ENCODE assay signal across 10 mouse cellular contexts in the genomic region with DNA sequence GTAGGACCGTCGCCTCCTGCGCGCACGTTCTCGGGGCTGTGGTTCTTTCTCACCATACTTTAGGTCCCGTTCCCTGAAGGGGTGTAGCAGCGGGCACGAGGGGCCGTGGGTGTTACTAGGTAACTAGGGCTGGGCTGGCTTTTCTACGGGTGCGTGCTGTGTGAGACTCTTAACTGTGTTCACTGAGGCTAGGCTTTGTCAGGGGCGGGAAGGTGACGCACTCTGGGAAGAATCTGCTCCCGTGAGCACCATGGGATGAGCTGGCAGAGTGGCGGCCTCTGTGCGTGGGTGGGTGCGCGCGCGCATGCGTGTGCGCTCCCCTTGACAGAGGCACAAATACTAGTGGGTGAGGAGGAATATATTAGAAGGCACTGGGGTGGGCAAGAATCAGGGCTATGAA. TPM values are rescaled to one million over a fixed set of nuclear protein-coding genes. Genes with fewer than 3 reads are reported as not detected.
A peak's percentile ranks its signal among the peaks of the same experiment; 100 is the strongest.
DNase-seq lines count a peak whose midpoint lies in the region; ATAC-seq and TF ChIP-seq lines count a peak whose summit lies in the region.
"Had no signal": no experiment of that assay in that cellular context is flagged by ENCODE, and none has a peak within 500 bp of the region (broad histone marks: within the 10 kb centered on the region; RNA-seq: fewer than 3 reads in every experiment).

No protein-coding gene starts in this region.

- no peak for TF ChIP-seq EP300 in ES-Bruce4 (IDR thresholded peaks at IDR 0.05; ENCODE audit: insufficient read depth, low read depth, low read length)

- no peak for DNase-seq in kidney, adult 8-10 months
- DNase-seq in 3T3-L1 (ENCODE audit: low read depth, low spot score) = peak; percentile 88
- peak; percentile 53 to 54 for DNase-seq in left cerebral cortex, adult 2 months (ENCODE audit: extremely low spot score in 1 of 2, low spot score in 2 of 2)
- no peak for DNase-seq in gastrocnemius, adult 2 months
- DNase-seq in urinary bladder, postnatal 10 days (ENCODE audit: low spot score) = no peak
- no peak for DNase-seq in cerebellum, adult 18-20 months
- DNase-seq: gastrocnemius, postnatal 10 days had no signal

- H3K9ac ChIP-seq in kidney, embryonic 15.5 days = no peak overlapping the region
- peak overlapping the region; percentile 34; the same call in 1 of the 2 replicates for H3K9ac ChIP-seq in ES-Bruce4 (ENCODE audit: low read depth, poor library complexity, severe bottlenecking)

- H3K9me3 ChIP-seq in kidney, embryonic 15.5 days (replicated peaks) = no peaks in the 10 kb centered on the region
- no peaks in the 10 kb centered on the region for H3K9me3 ChIP-seq in ES-Bruce4 (replicated peaks; ENCODE audit: control insufficient read depth, insufficient read depth, low read length, poor library complexity, severe bottlenecking)

- H3K36me3 ChIP-seq in kidney, embryonic 15.5 days = no peaks in the 10 kb centered on the region
- H3K36me3 ChIP-seq in ES-Bruce4 (ENCODE audit: control insufficient read depth, insufficient read depth, low read length, poor library complexity, severe bottlenecking) = no peaks in the 10 kb centered on the region

- peaks cover 31% of the 10 kb centered on the region for H3K27me3 ChIP-seq in kidney, embryonic 15.5 days
- no peaks in the 10 kb centered on the region for H3K27me3 ChIP-seq in ES-Bruce4 (ENCODE audit: control insufficient read depth, insufficient read depth, low read length, poor library complexity, severe bottlenecking)

- H3K4me3 ChIP-seq in kidney, embryonic 15.5 days (replicated peaks) = no peak overlapping the region
- peak overlapping the region; percentile 34 for H3K4me3 ChIP-seq in ES-Bruce4 (ENCODE audit: low read depth, low read length)
- H3K4me3 ChIP-seq in left cerebral cortex, adult 2 months = no peak overlapping the region
- H3K4me3 ChIP-seq in gastrocnemius, adult 2 months = no peak overlapping the region

- intact Hi-C loops in left cerebral cortex, adult 2 months (cut with DNase I) = loop anchor here (5.0 kb wide), 1 partner anchor 59 kb away; no protein-coding TSS in a partner anchor
- intact Hi-C loops in gastrocnemius, adult 2 months (cut with DNase I) = no loop called here

- no peak for ATAC-seq in kidney, embryonic 15.5 days (replicated peaks; ENCODE audit: low FRiP score)

- H3K4me1 ChIP-seq in kidney, embryonic 15.5 days = peaks cover 25% of the 10 kb centered on the region
- peaks cover 9% of the 10 kb centered on the region for H3K4me1 ChIP-seq in ES-Bruce4 (ENCODE audit: control insufficient read depth, insufficient read depth, low read length)

- H3K27ac ChIP-seq in kidney, embryonic 15.5 days = no peak overlapping the region
- peak overlapping the region; percentile 16; the same call in 1 of the 2 replicates for H3K27ac ChIP-seq in ES-Bruce4 (ENCODE audit: insufficient read depth, low read length)
- peak overlapping the region; percentile 44; the same call in 1 of the 2 replicates for H3K27ac ChIP-seq in left cerebral cortex, adult 2 months
- no peak overlapping the region for H3K27ac ChIP-seq in gastrocnemius, adult 2 months

- H3K4me2 ChIP-seq in kidney, embryonic 15.5 days = peak overlapping the region; percentile 27

- TF ChIP-seq POLR2A in ES-Bruce4 (IDR thresholded peaks at IDR 0.05; ENCODE audit: insufficient read depth, low read length) = no peak

- no peak for TF ChIP-seq CTCF in ES-Bruce4 (IDR thresholded peaks at IDR 0.05; ENCODE audit: low read depth, low read length)
- TF ChIP-seq CTCF in left cerebral cortex, adult 2 months (IDR thresholded peaks at IDR 0.05) = no peak
- TF ChIP-seq CTCF in gastrocnemius, adult 2 months (IDR thresholded peaks at IDR 0.05) = no peak

- WGBS in kidney, embryonic 15.5 days = 55% methylated on average over 23 of the region's 23 CpGs

RNA-seq across cellular contexts. Expression of a gene that starts 23.9 kb away (rescaled TPM):
- 4.8 and 8.0 TPM in 2 replicates for polyA plus RNA-seq in kidney, embryonic 15.5 days (2015; fragmentation: Nextera tagmentation; extraction: Ambion mirVana)
- polyA plus RNA-seq in ES-Bruce4 (2011; ENCODE audit: insufficient read depth, insufficient read length, low read depth, missing spikeins) = 64.0 and 68.1 TPM in 2 replicates
- 10 to 100 TPM; 11.0 to 12.6 TPM for total RNA-seq in left cerebral cortex, adult 2 months (2021)
- 100 to 1,000 TPM; 234 to 341 TPM for total RNA-seq in gastrocnemius, adult 2 months (2021)
- total RNA-seq: megakaryocyte-erythroid progenitor cell, adult 5-6 weeks had no signal

Comparison
In these comparisons a context has a peak if more than half of its experiments do, and no peak if none do; other contexts are left out.
1. H3K27ac ChIP-seq: peak in ES-Bruce4 (single experiment) and left cerebral cortex, adult 2 months (single experiment); none in kidney, embryonic 15.5 days (single experiment) and gastrocnemius, adult 2 months (single experiment).
2. DNase-seq: peak in 3T3-L1 (single experiment) and left cerebral cortex, adult 2 months (2 of 2); none in kidney, adult 8-10 months (0 of 2), gastrocnemius, adult 2 months (single experiment), urinary bladder, postnatal 10 days (single experiment) and cerebellum, adult 18-20 months (0 of 2).
3. RNA of a gene that starts 23.9 kb away (total RNA-seq): 234 to 341 TPM in gastrocnemius, adult 2 months; 11.0 to 12.6 TPM in left cerebral cortex, adult 2 months; every median in the first group is over 10 times any median in the second.